ENCODE assay signal across 12 mouse cellular contexts in genomic region chr5:53336704-53337103, GRCm38 (mm10).
"Had no signal": no experiment of that assay in that cellular context is flagged by ENCODE, and none has a peak within 500 bp of the region (broad histone marks: within the 10 kb centered on the region; RNA-seq: fewer than 3 reads in every experiment).

No protein-coding gene starts in this region.

- ATAC-seq: liver, postnatal 0 days; lung, postnatal 0 days; midbrain, embryonic 13.5 days; midbrain, embryonic 15.5 days had no signal

- DNase-seq: liver, embryonic 13.5 days; liver, postnatal 0 days; lung, adult 2 months; lung, postnatal 14 days; lung, postnatal 36 days; right cerebral cortex, postnatal 14 days; thymus, adult 2 months; thymus, postnatal 25 days; thymus, postnatal 4 days had no signal
